Mouse (Mus musculus) embryonic stem cell, embryonic (primary cell): ENCODE measurements around the gene Tex21.

ENCODE experiments used
- CTCF ChIA-PET, 4 experiments: fragments of 300-600 bp in 2 of 4; fragments of 350-600 bp in 2 of 4; sonication (Branson Sonifier 250); formaldehyde crosslinking; loops; one replicate each; lab custom pipeline; 2022; ENCODE audit warnings: inconsistent platforms in 2 of 4; lab: Charles Lee
- POLR2A ChIA-PET, 4 experiments: fragments of 300-600 bp in 2 of 4; fragments of 350-600 bp in 2 of 4; sonication (Branson Sonifier 250); formaldehyde crosslinking; loops; one replicate each; lab custom pipeline; 2022; ENCODE audit warnings: antibody characterized with exemption in 4 of 4, inconsistent platforms in 1 of 4; lab: Charles Lee

The Tex21 gene

GRCm38 (mm10) chr12:76268686-76269085, 22.1 kb upstream of the Tex21 start:
- CTCF ChIA-PET: interaction anchor here (0.5 to 2.6 kb wide), 9 partner anchors 13 to 72 kb away, joined by 3 to 7 read pairs (median 4); partner anchors contain the start of gene Mthfd1 (in 1 of the 4)

GRCm38 (mm10) chr12:76266875-76267274, 20.3 kb upstream of the Tex21 start:
- ChIA-PET CTCF (interaction anchor here (0.5 to 2.4 kb wide), 20 partner anchors 8 to 695 kb away, joined by 3 to 11 read pairs (median 3); partner anchors contain the start of genes Max (in 1 of the 4) and Mthfd1 (in 1 of the 4)), POLR2A (interaction anchor here (0.5 to 3.3 kb wide), 9 partner anchors 12 to 58 kb away, joined by 3 to 19 read pairs (median 3); partner anchors contain the start of genes Mthfd1 (in 3 of the 4) and Akap5 (in 1 of the 4))

More at GRCm38 (mm10) chr12:76268686-76269085, 22.1 kb upstream of the Tex21 start:
- POLR2A ChIA-PET: interaction anchor here in 3 of 4 experiments (0.5 to 3.3 kb wide), 17 partner anchors 8 to 100 kb away, joined by 3 to 19 read pairs (median 4); partner anchors contain the start of gene Mthfd1 (in 3 of the 3)

GRCm38 (mm10) chr12:76265001-76265400, 18.5 kb upstream of the Tex21 start:
- ChIA-PET CTCF (interaction anchor here in 1 of 4 experiments (1.0 kb wide), 1 partner anchor 28 kb away, joined by 3 read pairs; no protein-coding TSS in a partner anchor), POLR2A (interaction anchor here in 2 of 4 experiments (1.2 to 2.4 kb wide), 5 partner anchors 10 to 35 kb away, joined by 3 to 8 read pairs (median 6); partner anchors contain the start of gene Mthfd1 (in 1 of the 2))

DNA sequence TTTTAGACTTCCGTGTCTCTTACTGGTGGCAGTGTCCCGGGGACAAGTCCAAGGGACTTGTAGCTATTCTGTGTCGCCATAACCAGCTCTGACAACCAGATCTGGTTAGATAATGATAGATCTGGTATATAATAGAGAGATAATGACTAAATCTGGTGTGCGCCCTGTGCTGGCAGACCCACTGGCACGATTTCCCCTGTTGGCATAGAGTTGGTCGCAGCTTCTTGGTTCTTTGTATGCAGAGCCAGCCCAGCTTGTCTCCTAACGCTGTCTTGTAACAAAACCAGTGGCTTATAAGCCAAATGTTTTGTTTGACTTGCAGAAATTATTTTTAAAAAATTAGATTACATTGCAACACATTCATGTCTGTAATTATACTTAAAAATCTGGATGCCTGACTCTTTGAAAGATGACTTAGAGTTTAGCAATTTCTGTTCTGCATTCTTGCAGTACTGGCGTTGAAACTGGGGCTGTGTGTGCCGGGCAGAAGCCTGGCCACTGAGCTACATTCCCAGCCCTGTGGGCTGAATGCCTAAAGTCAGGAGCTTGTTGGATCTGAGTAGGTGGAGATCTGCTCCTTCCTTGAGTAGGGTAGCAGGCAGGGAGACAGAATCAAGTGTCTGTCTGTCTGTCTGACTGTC, 17.9 kb upstream of the Tex21 start:
- ChIA-PET CTCF (interaction anchor here in 3 of 4 experiments (0.5 to 1.5 kb wide), 5 partner anchors 9 to 272 kb away, joined by 3 to 4 read pairs (median 3); no protein-coding TSS in a partner anchor), POLR2A (interaction anchor here in 2 of 4 experiments (1.0 to 2.4 kb wide), 11 partner anchors 8 to 68 kb away, joined by 3 to 10 read pairs (median 4); partner anchors contain the start of genes Mthfd1 (in 2 of the 2) and Akap5 (in 1 of the 2))

DNA sequence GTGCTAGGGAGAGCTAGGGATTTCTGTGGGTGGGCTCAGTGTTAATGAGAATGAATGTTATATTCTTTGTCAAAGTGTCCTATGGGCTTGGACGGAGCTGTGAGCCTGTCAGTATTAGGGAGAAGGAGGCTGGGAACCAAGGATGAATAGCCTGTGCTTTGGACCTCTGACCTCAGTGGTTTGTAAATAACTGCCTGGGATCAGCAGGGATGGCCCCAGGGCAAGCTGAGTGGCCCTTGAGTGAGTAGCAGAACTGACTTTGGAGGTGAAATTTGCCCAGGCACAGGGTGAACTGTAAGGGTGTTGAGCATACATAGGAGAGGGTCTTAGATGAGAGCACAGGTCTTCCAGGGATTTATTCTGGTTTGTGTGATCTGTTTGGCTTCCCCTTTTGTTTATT, 17.3 kb upstream of the Tex21 start:
- ChIA-PET CTCF (interaction anchor here in 3 of 4 experiments (0.5 to 1.5 kb wide), 5 partner anchors 8 to 271 kb away, joined by 3 to 4 read pairs (median 3); no protein-coding TSS in a partner anchor), POLR2A (interaction anchor here in 3 of 4 experiments (1.0 to 3.2 kb wide), 14 partner anchors 8 to 67 kb away, joined by 3 to 10 read pairs (median 4); partner anchors contain the start of genes Mthfd1 (in 3 of the 3) and Akap5 (in 1 of the 3))

DNA sequence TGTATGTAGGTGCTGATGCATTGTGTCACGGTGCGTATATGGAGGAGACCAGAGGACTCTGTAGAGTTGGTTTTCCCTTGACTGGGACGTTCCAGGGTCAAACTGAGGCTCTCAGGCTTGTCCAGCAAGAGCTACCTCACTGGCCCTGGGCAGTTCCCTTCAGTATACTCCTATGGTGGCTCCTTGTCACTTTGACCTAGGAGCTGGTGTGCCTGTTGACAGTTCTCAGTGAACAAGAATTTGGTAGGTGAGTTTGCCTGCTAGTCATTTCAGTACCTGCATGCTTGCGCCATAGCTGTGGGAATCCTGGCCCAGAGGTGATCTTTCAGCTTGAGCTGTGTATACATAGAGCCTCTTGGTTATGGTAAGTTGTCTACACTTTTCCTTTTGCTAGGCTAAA, 16.4 kb upstream of the Tex21 start:
- ChIA-PET CTCF (interaction anchor here in 2 of 4 experiments (0.6 to 1.5 kb wide), 3 partner anchors 10 to 72 kb away, joined by 3 to 4 read pairs (median 3); no protein-coding TSS in a partner anchor), POLR2A (interaction anchor here in 3 of 4 experiments (0.6 to 3.2 kb wide), 15 partner anchors 8 to 703 kb away, joined by 3 to 10 read pairs (median 4); partner anchors contain the start of genes Akap5 (in 2 of the 3) and Mthfd1 (in 2 of the 3))

- ChIA-PET POLR2A (interaction anchor here in 2 of 4 experiments (1.1 to 3.2 kb wide), 9 partner anchors 8 to 46 kb away, joined by 4 to 10 read pairs (median 6); no protein-coding TSS in a partner anchor), CTCF (interaction anchor here in 1 of 4 experiments (0.9 kb wide), 1 partner anchor 24 kb away, joined by 3 read pairs; no protein-coding TSS in a partner anchor)
These were observed 15.0 kb upstream of the Tex21 start for GRCm38 (mm10) chr12:76261556-76261955.

DNA sequence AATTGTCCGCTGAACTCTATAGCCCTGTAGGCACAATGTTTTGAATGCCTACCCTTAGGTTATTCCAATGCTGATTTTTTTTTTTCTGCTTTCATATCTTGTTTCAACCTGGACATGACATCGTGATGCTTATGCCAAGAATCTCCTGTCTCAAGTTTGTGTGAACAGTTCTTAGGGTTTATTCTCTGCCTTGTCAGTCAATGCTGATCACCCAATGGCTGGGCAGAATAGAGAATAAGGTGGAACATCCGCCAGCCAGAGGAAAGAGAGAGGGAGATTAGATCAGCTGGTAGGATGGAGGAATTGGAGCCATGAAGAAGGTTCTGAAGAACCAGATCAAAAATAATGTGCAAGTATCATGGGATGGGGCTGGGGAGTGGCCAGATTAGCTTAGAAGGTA, 14.1 kb upstream of the Tex21 start:
- POLR2A ChIA-PET: interaction anchor here in 2 of 4 experiments (0.6 to 3.2 kb wide), 9 partner anchors 11 to 111 kb away, joined by 3 to 7 read pairs (median 4); no protein-coding TSS in a partner anchor
- CTCF ChIA-PET: no interaction called here

DNA sequence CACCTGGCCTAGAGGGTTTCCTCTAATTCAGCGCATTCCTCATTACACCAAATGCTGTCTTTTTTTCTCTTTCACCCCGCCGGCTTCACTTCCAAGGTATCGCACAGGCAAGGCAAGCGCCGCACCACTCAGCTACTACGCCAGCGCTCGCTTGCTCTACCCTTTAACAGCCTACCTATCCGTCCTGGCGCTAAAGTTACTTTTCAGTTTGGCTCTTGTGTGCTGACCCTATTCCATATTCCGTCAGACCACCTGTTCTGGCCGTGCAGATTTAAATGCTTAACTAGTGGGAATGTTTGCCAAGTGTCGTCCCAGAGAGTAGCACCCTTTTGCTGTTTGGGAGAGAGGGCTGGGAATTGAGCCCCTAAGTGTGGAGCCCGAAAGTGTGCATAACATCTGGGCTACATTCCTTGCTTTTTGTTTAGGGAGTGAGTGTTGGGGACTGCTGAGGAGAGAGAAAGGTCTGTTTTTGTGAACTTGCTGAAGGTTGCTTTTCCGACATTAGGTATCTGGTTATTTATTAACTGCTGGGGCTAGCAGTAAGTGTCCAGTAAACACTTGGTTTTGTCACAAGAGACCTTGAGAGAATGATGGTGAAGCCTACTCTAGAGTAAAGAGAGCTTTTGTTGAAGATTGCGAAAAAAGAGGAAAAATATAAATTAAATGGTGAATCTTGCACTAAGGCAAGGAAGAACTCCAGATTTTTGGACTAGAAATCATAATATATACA, 9.7 kb upstream of the Tex21 start:
- ChIA-PET CTCF (interaction anchor here in 2 of 4 experiments (0.6 to 2.6 kb wide), 4 partner anchors 8 to 65 kb away, joined by 3 to 9 read pairs (median 7); no protein-coding TSS in a partner anchor), POLR2A (interaction anchor here (0.6 to 5.4 kb wide), 19 partner anchors 12 to 587 kb away, joined by 3 to 34 read pairs (median 5); partner anchors contain the start of genes Akap5 (in 1 of the 4), Hspa2 (in 1 of the 4) and Wdr89 (in 1 of the 4))

- ChIA-PET CTCF (interaction anchor here (0.5 to 2.6 kb wide), 12 partner anchors 9 to 279 kb away, joined by 3 to 11 read pairs (median 5); partner anchors contain the start of gene Tex21 (in 1 of the 4)), POLR2A (interaction anchor here (0.6 to 5.4 kb wide), 68 partner anchors 8 to 707 kb away, joined by 3 to 34 read pairs (median 4); partner anchors contain the start of genes Akap5 (in 1 of the 4), Hspa2 (in 1 of the 4), Max (in 1 of the 4) and Tex21 (in 1 of the 4))
These were observed 8.9 kb upstream of the Tex21 start for GRCm38 (mm10) chr12:76255499-76255875.

DNA sequence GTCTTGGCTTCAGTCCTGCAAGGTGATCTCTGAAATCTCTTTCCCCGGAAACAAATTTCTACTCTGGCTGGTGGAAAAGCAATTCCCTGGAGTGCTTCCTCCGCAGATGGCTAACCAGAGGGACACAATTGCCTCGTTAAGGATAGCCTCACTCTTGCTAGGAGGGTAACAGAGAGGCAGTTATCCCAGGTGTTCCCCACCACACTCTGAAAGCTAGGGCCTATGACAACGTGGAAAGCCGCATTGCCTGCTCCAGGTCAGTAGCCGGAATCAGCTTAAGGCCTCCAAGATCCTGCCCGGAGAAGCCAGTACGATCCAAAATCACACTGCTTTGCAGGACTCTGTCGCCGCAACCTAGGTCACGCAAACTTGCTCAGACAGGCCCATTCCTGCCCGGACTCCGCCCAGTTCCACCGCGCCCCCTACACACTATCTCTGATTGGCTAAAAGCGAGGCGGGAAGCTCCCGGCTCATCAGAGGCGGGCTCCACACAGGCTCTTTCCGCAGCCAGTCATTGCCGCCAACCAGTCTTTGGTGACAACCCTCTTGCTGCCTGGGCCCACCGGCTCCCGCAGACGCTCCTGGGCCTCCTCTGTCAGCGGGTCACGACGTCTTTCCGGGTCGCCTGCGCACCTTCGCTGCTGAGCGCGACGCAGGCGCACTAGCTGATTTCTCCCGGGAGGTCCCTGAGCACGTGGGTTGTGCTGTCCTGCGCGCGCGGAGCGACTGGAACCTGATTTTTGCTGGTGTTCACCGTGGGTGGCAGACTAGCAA, 8.4 kb upstream of the Tex21 start, which contains the start of gene Mthfd1:
Gene Mthfd1, plus strand, starts transcription at position 574 of the 774 bp plus-strand sequence.
- ChIA-PET CTCF (interaction anchor here (0.5 to 2.6 kb wide), 14 partner anchors 8 to 279 kb away, joined by 3 to 11 read pairs (median 4); partner anchors contain the start of gene Tex21 (in 1 of the 4)), POLR2A (interaction anchor here (0.6 to 5.4 kb wide), 75 partner anchors 7 to 708 kb away, joined by 3 to 34 read pairs (median 4); partner anchors contain the start of genes Akap5 (in 2 of the 4), Hspa2 (in 1 of the 4), Max (in 1 of the 4) and Tex21 (in 1 of the 4))

- ChIA-PET POLR2A (interaction anchor here (0.6 to 5.4 kb wide), 30 partner anchors 8 to 708 kb away, joined by 3 to 34 read pairs (median 5); partner anchors contain the start of genes Wdr89 (in 2 of the 4) and Max (in 1 of the 4)), CTCF (interaction anchor here in 1 of 4 experiments (1.4 to 2.6 kb wide), 2 partner anchors 58 to 63 kb away, joined by 9 to 11 read pairs; no protein-coding TSS in a partner anchor)
These were observed 7.4 kb upstream of the Tex21 start for GRCm38 (mm10) chr12:76253991-76254390.

DNA sequence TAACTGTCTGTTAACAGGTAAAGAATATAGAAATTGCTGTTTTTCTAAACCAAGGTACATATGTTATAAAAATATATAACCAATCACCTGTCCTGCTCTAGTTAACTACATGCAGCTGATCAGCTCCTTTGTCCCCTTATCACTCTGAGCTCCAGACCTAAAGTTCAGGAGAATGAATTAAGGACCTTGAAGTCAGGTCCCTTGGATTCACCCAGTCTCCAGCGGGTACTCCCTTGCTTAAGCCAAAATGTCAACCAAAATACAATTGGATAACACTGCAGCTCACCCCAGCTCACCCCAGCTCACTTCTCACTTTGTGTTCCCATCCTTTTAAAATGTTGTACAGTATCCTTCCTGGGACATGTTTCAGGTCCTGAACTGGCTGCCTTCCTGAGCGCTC, 7.0 kb upstream of the Tex21 start:
- ChIA-PET POLR2A (interaction anchor here in 3 of 4 experiments (0.6 to 5.4 kb wide), 22 partner anchors 9 to 648 kb away, joined by 3 to 34 read pairs (median 6); partner anchors contain the start of gene Wdr89 (in 2 of the 3)), CTCF (no interaction called here)

GRCm38 (mm10) chr12:76253090-76253489, 6.5 kb upstream of the Tex21 start:
- CTCF ChIA-PET: no interaction called here
- POLR2A ChIA-PET: interaction anchor here in 2 of 4 experiments (0.7 to 5.4 kb wide), 16 partner anchors 9 to 584 kb away, joined by 3 to 34 read pairs (median 7); partner anchors contain the start of gene Wdr89 (in 2 of the 2)

DNA sequence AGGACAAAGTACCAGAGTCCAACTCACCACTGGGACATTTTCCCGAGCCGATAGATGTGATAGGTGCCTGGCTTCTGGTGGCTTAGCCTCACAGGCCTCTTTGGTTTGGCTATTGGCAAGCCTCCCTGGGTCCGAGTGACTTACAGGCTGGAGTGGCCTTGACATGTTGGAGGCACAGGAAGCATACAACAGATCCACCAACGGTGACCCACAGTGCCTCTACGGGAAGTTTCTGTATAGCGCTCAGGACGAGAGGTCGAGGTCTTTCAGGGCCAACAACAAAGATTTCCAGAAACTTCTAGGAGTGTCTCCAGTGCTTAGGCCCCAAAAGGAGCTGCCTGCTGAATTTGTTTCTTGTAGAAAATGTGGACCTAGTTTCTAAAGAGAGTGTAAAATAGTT, 1.6 kb downstream of the Tex21 start:
- ChIA-PET POLR2A (interaction anchor here in 1 of 4 experiments (1.0 to 1.4 kb wide), 4 partner anchors 10 to 15 kb away, joined by 3 to 5 read pairs (median 4); partner anchors contain the start of gene Mthfd1), CTCF (interaction anchor here in 2 of 4 experiments (0.6 kb wide), 2 partner anchors 91 to 173 kb away, joined by 3 to 7 read pairs; no protein-coding TSS in a partner anchor)
